Mouse (Mus musculus) midbrain, embryonic 14.5 days (tissue): ENCODE measurements around the gene Cib3. TPM values are rescaled to one million over a fixed set of nuclear protein-coding genes. Genes with fewer than 3 reads are reported as not detected.

Experiments used
- ATAC-seq: fragments of 200-750 bp; cut with Nextera tagmentation; 2 replicates; pipeline ENCODE4 v1.8.0; 2017; ENCODE audit warnings: moderate number of reproducible peaks, moderate library complexity; ENCODE audit not compliant: low FRiP score, low TSS enrichment
- DNase-seq: peaks from one replicate; pipeline ENCODE4 v3.0.0-alpha.2; 2015
- H3K27ac ChIP-seq: fragments of 300-500 bp; sonication (generic); replicated peaks from 2 replicates; pipeline ENCODE4 v1.5.1; 2014; ENCODE audit warnings: mild to moderate bottlenecking, low read depth, low read length, moderate library complexity
- H3K27me3 ChIP-seq: fragments of 300-500 bp; sonication (generic); 2 replicates; pipeline ENCODE4 v1.6.1; 2014; ENCODE audit warnings: low read length, control low read depth, mixed read lengths; ENCODE audit not compliant: control insufficient read depth, insufficient read depth
- H3K36me3 ChIP-seq: fragments of 300-500 bp; sonication (generic); 2 replicates; pipeline ENCODE4 v1.6.1; 2014; ENCODE audit warnings: low read length, control low read depth; ENCODE audit not compliant: control insufficient read depth, insufficient read depth
- H3K4me1 ChIP-seq: fragments of 300-500 bp; sonication (generic); 2 replicates; pipeline ENCODE4 v1.6.1; 2014; ENCODE audit warnings: mild to moderate bottlenecking, antibody characterized with exemption, low read length, control low read depth; ENCODE audit not compliant: control insufficient read depth, insufficient read depth
- H3K4me2 ChIP-seq: fragments of 300-500 bp; sonication (generic); 2 replicates; pipeline ENCODE4 v1.6.1; 2014; ENCODE audit warnings: mild to moderate bottlenecking, low read length, moderate library complexity
- H3K4me3 ChIP-seq: fragments of 300-500 bp; sonication (generic); replicated peaks from 2 replicates; pipeline ENCODE4 v1.5.1; 2014; ENCODE audit warnings: low read depth, low read length
- H3K9ac ChIP-seq: fragments of 300-500 bp; sonication (generic); replicated peaks from 2 replicates; pipeline ENCODE4 v1.6.1; 2014; ENCODE audit warnings: mild to moderate bottlenecking, low read length, moderate library complexity
- H3K9me3 ChIP-seq: fragments of 300-500 bp; sonication (generic); 2 replicates; pipeline ENCODE4 v1.6.1; 2016; ENCODE audit warnings: low read length, control low read depth, mixed read lengths; ENCODE audit not compliant: control insufficient read depth
- WGBS: fragments of 180-500 bp; shearing (Covaris S2); extraction: QIAGEN DNeasy Blood & Tissue Kit; methylation state at CpG from one replicate; pipeline ENCODE4 v1.1.7; 2014; 5-methylcytosine and 5-hydroxymethylcytosine counted together
- polyA plus RNA-seq: library from polyadenylated mRNA; unstranded; fragments of >200 nt; fragmentation: Nextera tagmentation; extraction: Ambion mirVana; gene quantifications from 2 replicates; pipeline ENCODE4 v1.2.1, GENCODE M21; 2014

Gene Cib3
- not detected in 2 replicates for polyA plus RNA-seq

DNA sequence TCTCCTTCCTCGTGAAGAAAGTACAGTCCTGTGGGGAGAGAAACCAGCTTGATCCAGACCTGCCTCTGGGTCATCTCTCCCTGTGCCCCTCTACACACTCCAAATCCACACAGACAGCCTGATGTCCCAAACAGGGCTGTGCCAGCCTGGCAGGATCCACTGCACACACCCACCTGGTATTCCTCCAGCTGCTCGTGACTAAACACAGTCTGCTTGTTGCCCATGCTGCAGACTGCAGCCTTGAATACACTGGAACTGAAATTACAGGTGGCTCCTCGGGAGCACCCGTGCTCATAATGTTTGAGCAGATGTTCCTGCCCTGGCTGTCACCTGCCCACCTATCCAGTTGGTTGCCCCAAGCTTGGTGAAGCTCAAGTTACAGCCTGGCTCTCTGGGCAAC, at the start of gene Cib3:
TSS of gene Cib3 (minus strand) at position 87 of the 400 bp plus-strand sequence.
- Histone ChIP-seq H3K36me3 (no peaks in the 10 kb centered on the region), H3K4me2 (no peak within 1 kb of the TSS), H3K9ac (no peak within 1 kb of the TSS), H3K4me1 (no peaks in the 10 kb centered on the region), H3K9me3 (no peaks in the 10 kb centered on the region), H3K27me3 (no peaks in the 10 kb centered on the region), H3K4me3 (no peak within 1 kb of the TSS), H3K27ac (no peak within 1 kb of the TSS)
- 52% methylated on average over 4 of the region's 4 CpGs for WGBS
- ATAC-seq: no peak
- DNase-seq: no peak

DNA sequence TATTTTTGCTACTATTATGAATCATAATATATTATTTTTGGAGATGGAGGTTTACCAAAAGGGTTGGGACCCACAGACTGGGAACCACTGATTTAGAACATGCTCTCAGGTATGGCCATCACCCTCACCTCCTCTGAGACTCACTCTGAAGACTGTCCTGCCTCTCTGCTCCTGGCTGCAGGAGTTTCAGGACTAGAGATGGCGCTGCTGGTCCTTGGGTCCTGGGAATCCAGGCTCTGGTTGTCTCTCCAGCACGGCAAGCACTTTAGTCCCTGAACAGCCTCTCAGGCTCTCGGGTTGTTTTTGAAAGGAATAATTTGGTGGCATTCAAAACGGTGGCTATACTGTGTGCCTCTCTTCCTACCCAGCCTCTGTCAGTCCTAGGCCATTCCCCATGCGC, 49.2 kb upstream of the Cib3 start:
- no peaks in the 10 kb centered on the region for H3K27me3 ChIP-seq
- peaks cover 3% of the 10 kb centered on the region; the same call in 1 of the 2 replicates for H3K36me3 ChIP-seq
- no peak overlapping the region for H3K27ac ChIP-seq
- 48% methylated on average over 5 of the region's 5 CpGs for WGBS
- no peaks in the 10 kb centered on the region for H3K4me1 ChIP-seq
- no peak for ATAC-seq
- H3K9me3 ChIP-seq: no peaks in the 10 kb centered on the region
- peak; percentile 16 for DNase-seq
- no peak overlapping the region for H3K4me3 ChIP-seq
- no peak overlapping the region for H3K4me2 ChIP-seq
- no peak overlapping the region for H3K9ac ChIP-seq

DNA sequence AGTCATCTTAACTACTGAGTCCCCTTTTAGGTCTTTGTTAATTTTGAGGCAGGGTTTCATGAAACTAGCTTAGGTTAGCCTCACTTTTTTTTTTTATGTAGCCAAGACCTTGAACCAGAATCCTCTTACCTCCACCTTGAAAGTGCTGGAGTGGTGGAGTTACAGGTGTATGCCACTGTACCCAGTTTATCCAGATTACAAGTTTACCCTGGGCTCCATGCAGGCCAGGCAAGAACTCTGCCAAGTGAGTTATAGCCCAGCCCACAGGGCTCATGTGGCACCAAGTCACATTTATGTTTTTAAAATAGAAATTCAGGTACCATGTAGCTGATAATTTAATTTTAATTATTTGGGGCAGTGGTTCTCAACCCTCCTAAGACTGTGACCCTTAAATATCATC, 48.8 kb upstream of the Cib3 start:
- no peaks in the 10 kb centered on the region for H3K4me1 ChIP-seq
- H3K9me3 ChIP-seq: no peaks in the 10 kb centered on the region
- no peak for ATAC-seq
- peaks cover 6% of the 10 kb centered on the region; the same call in 1 of the 2 replicates for H3K36me3 ChIP-seq
- no peaks in the 10 kb centered on the region for H3K27me3 ChIP-seq
- H3K4me2 ChIP-seq: no peak overlapping the region
- no peak overlapping the region for H3K4me3 ChIP-seq
- no peak overlapping the region for H3K27ac ChIP-seq
- DNase-seq: no peak
- H3K9ac ChIP-seq: no peak overlapping the region

DNA sequence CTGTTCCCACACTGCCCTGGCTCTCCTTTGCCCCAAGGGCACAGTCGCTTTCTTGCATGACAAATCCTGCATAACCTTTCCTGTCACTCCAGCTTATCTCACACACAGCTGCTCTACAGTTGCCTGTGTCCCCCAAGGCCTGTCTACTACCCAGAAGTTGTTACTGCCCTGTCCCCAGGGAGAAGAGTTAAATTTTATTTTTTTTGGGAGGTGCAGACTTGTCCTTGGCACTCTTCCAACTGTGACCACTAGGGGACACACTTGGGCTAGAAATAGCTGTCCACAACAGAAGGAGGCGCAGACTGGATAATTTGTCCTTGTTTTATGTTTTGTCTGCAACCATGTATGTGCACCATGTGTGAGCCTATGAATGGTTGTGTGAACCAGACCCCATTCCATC, 48.4 kb upstream of the Cib3 start:
- peak; percentile 68 for ATAC-seq
- Histone ChIP-seq H3K4me2 (no peak overlapping the region), H3K4me3 (no peak overlapping the region), H3K27me3 (no peaks in the 10 kb centered on the region), H3K36me3 (peaks cover 7% of the 10 kb centered on the region), H3K9ac (no peak overlapping the region), H3K9me3 (no peaks in the 10 kb centered on the region), H3K4me1 (no peaks in the 10 kb centered on the region), H3K27ac (no peak overlapping the region)
- peak; percentile 85 for DNase-seq
- WGBS: 28% methylated on average over 2 of the region's 2 CpGs

DNA sequence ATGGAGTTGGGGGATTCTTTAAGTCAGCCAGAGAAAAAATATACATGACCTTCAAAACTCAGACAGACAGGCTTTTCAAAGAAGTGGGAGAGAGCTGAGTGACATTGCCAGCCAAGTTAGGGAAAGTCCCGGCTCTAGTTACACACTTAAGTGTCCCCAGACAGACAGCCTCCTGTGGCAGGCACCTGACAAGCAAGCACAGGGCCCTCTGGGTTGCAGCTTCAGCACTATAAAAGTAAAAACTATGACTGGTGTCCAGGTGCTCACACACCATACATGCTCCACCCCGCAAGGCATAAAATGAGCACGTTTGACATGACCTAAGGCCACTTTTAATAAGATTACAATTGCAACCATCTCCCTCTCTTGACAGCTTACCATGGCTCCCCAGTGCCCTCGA, 47.9 kb upstream of the Cib3 start:
- no peak for ATAC-seq

DNA sequence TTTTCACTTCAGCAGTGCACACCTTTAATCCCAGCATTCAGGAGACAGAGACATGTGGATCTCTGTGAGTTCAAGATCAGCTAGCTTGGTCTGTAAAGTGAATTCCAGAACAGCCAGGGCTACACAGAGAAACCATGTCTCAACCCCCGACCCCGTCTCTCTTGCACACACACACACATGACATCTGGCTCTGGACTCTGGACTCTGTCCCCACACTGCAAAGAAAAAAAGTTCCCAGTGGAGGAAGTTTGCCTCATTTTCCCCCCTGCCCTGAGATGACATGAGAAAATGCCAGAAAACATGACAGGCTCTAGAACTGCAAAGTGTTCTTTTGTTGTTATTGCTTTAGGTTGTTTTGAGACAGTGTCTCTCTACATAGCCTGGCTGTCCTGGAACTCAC, 47.2 kb upstream of the Cib3 start:
- DNase-seq (no peak), ATAC-seq (no peak)
- Histone ChIP-seq H3K27me3 (no peaks in the 10 kb centered on the region), H3K36me3 (peaks cover 19% of the 10 kb centered on the region), H3K4me1 (no peaks in the 10 kb centered on the region), H3K9me3 (no peaks in the 10 kb centered on the region), H3K4me3 (no peak overlapping the region), H3K9ac (no peak overlapping the region), H3K27ac (no peak overlapping the region), H3K4me2 (no peak overlapping the region)
- 77% methylated on average over 2 of the region's 2 CpGs for WGBS

More for the DNA sequence above, 47.9 kb upstream of the Cib3 start:
- Histone ChIP-seq H3K4me1 (no peaks in the 10 kb centered on the region), H3K36me3 (peaks cover 12% of the 10 kb centered on the region), H3K9ac (no peak overlapping the region), H3K4me3 (no peak overlapping the region), H3K4me2 (no peak overlapping the region), H3K9me3 (no peaks in the 10 kb centered on the region), H3K27ac (no peak overlapping the region), H3K27me3 (no peaks in the 10 kb centered on the region)
- 55% methylated on average over 4 of the region's 4 CpGs for WGBS
- DNase-seq: no peak

DNA sequence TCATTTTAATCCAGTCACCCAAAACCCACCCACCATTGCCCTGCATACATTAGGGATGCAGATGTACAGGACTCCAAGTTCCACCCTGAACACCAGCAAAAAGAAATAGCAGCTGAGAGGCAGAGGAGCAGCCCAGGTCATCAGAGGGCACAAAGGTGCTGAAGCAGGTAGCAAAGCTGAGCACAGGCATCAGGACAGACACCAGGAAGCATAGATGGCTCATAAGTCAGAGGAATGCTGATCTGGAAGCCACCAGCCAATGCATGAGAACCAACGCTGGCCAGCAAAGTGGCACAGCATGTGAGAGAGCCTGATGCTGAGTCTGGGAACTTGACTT, 45.2 kb upstream of the Cib3 start:
- 100% methylated on average over 1 of the region's 1 CpGs for WGBS

DNA sequence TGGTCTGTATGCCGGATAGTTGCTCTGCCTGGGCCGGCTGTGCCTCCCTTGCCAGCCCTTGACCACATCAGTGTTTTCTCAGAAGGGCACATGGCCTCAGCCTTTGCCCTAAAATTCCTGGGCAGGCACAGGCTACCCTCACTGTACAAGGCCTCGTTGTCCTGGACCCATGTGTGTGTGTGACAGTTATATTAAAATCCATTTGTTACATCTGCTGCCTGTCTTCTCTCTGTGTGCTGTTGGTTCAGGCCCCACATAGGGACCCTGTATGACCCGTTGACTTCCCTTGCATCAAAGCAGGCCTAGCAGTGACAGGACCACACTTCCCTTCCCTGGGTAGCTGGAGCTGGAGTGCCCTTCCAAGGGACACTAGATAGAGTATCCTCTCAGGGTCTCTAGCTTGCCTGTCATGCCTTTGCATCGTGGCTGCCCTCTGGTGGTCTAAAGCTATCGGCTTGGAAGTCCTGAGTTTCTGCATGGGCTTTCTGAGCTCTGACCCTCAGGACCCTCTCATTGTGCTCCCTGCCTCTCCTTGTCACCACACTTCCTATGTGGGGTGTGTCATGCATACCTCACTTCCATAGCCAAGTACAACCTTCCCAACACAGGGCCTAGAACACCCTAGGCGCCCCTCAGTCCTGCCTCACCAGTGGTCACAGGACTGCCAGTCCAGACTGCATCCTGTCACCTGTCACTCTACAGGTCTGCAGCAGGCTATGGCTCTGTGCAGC, 44.7 kb upstream of the Cib3 start:
- H3K27me3 ChIP-seq: no peaks in the 10 kb centered on the region
- WGBS: 55% methylated on average over 7 of the region's 7 CpGs
- no peak overlapping the region for H3K4me3 ChIP-seq
- ATAC-seq: 0 out of 2 replicates have a peak, but pooled peaks have one; percentile 15
- peaks cover 44% of the 10 kb centered on the region for H3K36me3 ChIP-seq
- peak; percentile 74 for DNase-seq
- H3K4me1 ChIP-seq: no peaks in the 10 kb centered on the region
- no peaks in the 10 kb centered on the region for H3K9me3 ChIP-seq
- H3K27ac ChIP-seq: no peak overlapping the region
- no peak overlapping the region for H3K4me2 ChIP-seq
- H3K9ac ChIP-seq: no peak overlapping the region

More for the DNA sequence above, 45.2 kb upstream of the Cib3 start:
- H3K9me3 ChIP-seq: no peaks in the 10 kb centered on the region
- peaks cover 38% of the 10 kb centered on the region for H3K36me3 ChIP-seq
- no peak overlapping the region for H3K9ac ChIP-seq
- no peak overlapping the region for H3K4me2 ChIP-seq
- no peak overlapping the region for H3K27ac ChIP-seq
- ATAC-seq (no peak), DNase-seq (no peak)
- no peaks in the 10 kb centered on the region for H3K4me1 ChIP-seq
- H3K4me3 ChIP-seq: no peak overlapping the region
- no peaks in the 10 kb centered on the region for H3K27me3 ChIP-seq

DNA sequence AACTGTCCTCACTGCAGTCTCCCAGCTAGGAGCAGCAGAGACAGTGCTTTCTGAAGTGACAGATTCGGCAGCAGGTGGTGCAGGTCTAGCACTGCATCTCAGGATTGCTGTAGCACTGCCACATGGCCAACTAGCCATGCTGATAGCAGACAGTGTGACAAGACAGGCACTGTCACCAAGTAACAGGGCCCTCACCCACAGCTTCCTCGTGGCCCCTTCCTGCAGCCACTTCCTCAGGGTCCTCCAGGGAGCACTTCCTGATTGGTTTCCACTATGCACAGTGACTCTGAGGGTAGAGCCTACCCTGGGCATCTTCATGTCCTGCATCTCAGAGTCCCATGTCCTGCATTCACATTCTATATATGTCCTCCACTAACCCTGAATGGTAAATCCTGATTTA, 32.0 kb upstream of the Cib3 start:
- Histone ChIP-seq H3K27ac (no peak overlapping the region), H3K4me2 (no peak overlapping the region), H3K9me3 (no peaks in the 10 kb centered on the region), H3K36me3 (peaks cover 31% of the 10 kb centered on the region), H3K4me1 (peaks cover 14% of the 10 kb centered on the region), H3K27me3 (no peaks in the 10 kb centered on the region), H3K4me3 (no peak overlapping the region), H3K9ac (no peak overlapping the region)
- WGBS: 77% methylated on average over 2 of the region's 2 CpGs
- no peak for DNase-seq
- no peak for ATAC-seq
